Mouse (Mus musculus) small intestine, adult 2 months (tissue): ENCODE measurements around the gene Saysd1.

ENCODE experiments used
- CTCF ChIP-seq: fragments of 200-500 bp; IDR thresholded peaks from 2 replicates; pipeline ENCODE4 v1.5.1; 2012; ENCODE audit warnings: low read depth, mild to moderate bottlenecking, control low read depth, inconsistent platforms, low read length, moderate library complexity, mixed read lengths; ENCODE audit not compliant: insufficient replicate concordance, insufficient read length; ENCODE audit errors: extremely low read depth
- POLR2A ChIP-seq: fragments of 200-500 bp; IDR thresholded peaks from 2 replicates; pipeline ENCODE4 v1.6.1; 2012; ENCODE audit warnings: low read depth, mild to moderate bottlenecking, control low read depth, inconsistent platforms, low read length, moderate library complexity

GRCm38 (mm10) chr14:20173873-20174490, 35.6 kb upstream of the Saysd1 start:
- TF ChIP-seq POLR2A (no peak), CTCF (no peak)
